ENCODE assay signal across 15 mouse cellular contexts in the genomic region with DNA sequence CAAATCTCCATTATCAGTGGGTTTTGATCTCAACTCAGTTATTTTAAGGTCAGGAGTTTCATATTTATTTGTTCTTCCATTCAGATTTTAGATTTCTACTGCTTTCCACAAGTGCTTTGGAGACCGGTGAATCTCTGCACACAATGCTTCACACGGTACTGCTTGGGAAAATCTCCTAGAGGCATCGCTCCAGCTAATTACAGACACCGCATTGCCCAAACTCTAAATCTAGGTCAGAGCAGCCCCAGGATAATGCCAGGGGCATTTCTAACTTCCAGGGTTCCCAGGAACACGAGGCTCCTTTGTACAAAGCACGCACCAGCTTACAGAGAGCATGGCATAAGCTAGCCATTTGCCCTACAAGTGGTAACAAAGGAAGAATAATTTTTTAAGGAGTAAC. TPM values are rescaled to one million over a fixed set of nuclear protein-coding genes. Genes with fewer than 3 reads are reported as not detected.
DNase-seq lines count a peak whose midpoint lies in the region; ATAC-seq lines count a peak whose summit lies in the region.
"Had no signal": no experiment of that assay in that cellular context is flagged by ENCODE, and none has a peak within 500 bp of the region (broad histone marks: within the 10 kb centered on the region; RNA-seq: fewer than 3 reads in every experiment).

No protein-coding gene starts in this region.

- H3K9ac ChIP-seq in hindbrain, embryonic 14.5 days = no peak overlapping the region
- H3K9ac ChIP-seq in liver, embryonic 12.5 days = no peak overlapping the region
- no peak overlapping the region for H3K9ac ChIP-seq in kidney, embryonic 15.5 days
- H3K9ac ChIP-seq: heart, embryonic 12.5 days; stomach, embryonic 15.5 days had no signal

- no peak overlapping the region for H3K4me3 ChIP-seq in hindbrain, embryonic 14.5 days (replicated peaks; ENCODE audit: low read length)
- H3K4me3 ChIP-seq in liver, embryonic 12.5 days = no peak overlapping the region
- no peak overlapping the region for H3K4me3 ChIP-seq in kidney, embryonic 15.5 days (replicated peaks)
- H3K4me3 ChIP-seq: heart, embryonic 12.5 days; megakaryocyte, embryonic 14.5 days; stomach, embryonic 15.5 days had no signal

- no peak for ATAC-seq in hindbrain, embryonic 14.5 days (ENCODE audit: low FRiP score)
- ATAC-seq in liver, embryonic 12.5 days = no peak
- ATAC-seq in kidney, embryonic 15.5 days (replicated peaks; ENCODE audit: low FRiP score) = no peak
- ATAC-seq: Patski had no signal

- WGBS in hindbrain, embryonic 14.5 days = 52% methylated on average over 6 of the region's 6 CpGs
- WGBS in liver, embryonic 12.5 days (ENCODE audit: insufficient replicate concordance) = 73% methylated on average over 6 of the region's 6 CpGs
- WGBS in kidney, embryonic 15.5 days = 51% methylated on average over 6 of the region's 6 CpGs

- H3K27me3 ChIP-seq in hindbrain, embryonic 14.5 days (ENCODE audit: control insufficient read depth, insufficient read depth, low read length) = no peaks in the 10 kb centered on the region
- peaks cover 25% of the 10 kb centered on the region for H3K27me3 ChIP-seq in liver, embryonic 12.5 days (replicated peaks)
- peaks cover 14% of the 10 kb centered on the region; the same call in 1 of the 2 replicates for H3K27me3 ChIP-seq in kidney, embryonic 15.5 days
- H3K27me3 ChIP-seq: Patski; stomach, embryonic 15.5 days had no signal

- peak; percentile 24 to 34 for DNase-seq in adrenal gland, postnatal 36 days
- no peak for DNase-seq in adrenal gland, adult 18-20 months (ENCODE audit: low spot score in 2 of 2)
- DNase-seq in MN1 (ENCODE audit: low spot score) = peak; percentile 9
- peak; percentile 48 to 63 for DNase-seq in cerebellum, postnatal 14 days
- DNase-seq in hindbrain, embryonic 14.5 days (ENCODE audit: low spot score) = no peak
- no peak for DNase-seq in ovary, postnatal 10 days (ENCODE audit: low spot score)
- DNase-seq: kidney, adult 18-20 months had no signal

- H3K4me1 ChIP-seq in hindbrain, embryonic 14.5 days (replicated peaks; ENCODE audit: control insufficient read depth, insufficient read depth, low read length) = peaks cover 26% of the 10 kb centered on the region
- H3K4me1 ChIP-seq in liver, embryonic 12.5 days = peaks cover 15% of the 10 kb centered on the region; the same call in 1 of the 2 replicates
- peaks cover 20% of the 10 kb centered on the region for H3K4me1 ChIP-seq in kidney, embryonic 15.5 days

- peak overlapping the region; percentile 24; the same call in 1 of the 2 replicates for H3K27ac ChIP-seq in hindbrain, embryonic 14.5 days
- H3K27ac ChIP-seq in liver, embryonic 12.5 days = no peak overlapping the region
- no peak overlapping the region for H3K27ac ChIP-seq in kidney, embryonic 15.5 days
- H3K27ac ChIP-seq: stomach, embryonic 15.5 days had no signal

- H3K9me3 ChIP-seq in hindbrain, embryonic 14.5 days (ENCODE audit: control insufficient read depth, low read length) = no peaks in the 10 kb centered on the region
- no peaks in the 10 kb centered on the region for H3K9me3 ChIP-seq in liver, embryonic 12.5 days (replicated peaks)
- peaks cover 5% of the 10 kb centered on the region; the same call in 1 of the 2 replicates for H3K9me3 ChIP-seq in kidney, embryonic 15.5 days (replicated peaks)
- H3K9me3 ChIP-seq: stomach, embryonic 15.5 days had no signal

- no peak overlapping the region for H3K4me2 ChIP-seq in hindbrain, embryonic 14.5 days (replicated peaks)
- no peak overlapping the region for H3K4me2 ChIP-seq in liver, embryonic 12.5 days
- H3K4me2 ChIP-seq in kidney, embryonic 15.5 days = no peak overlapping the region
- H3K4me2 ChIP-seq: heart, embryonic 12.5 days; liver, embryonic 11.5 days; stomach, embryonic 15.5 days had no signal

- no peaks in the 10 kb centered on the region for H3K36me3 ChIP-seq in hindbrain, embryonic 14.5 days (replicated peaks; ENCODE audit: control insufficient read depth, insufficient read depth)
- no peaks in the 10 kb centered on the region for H3K36me3 ChIP-seq in liver, embryonic 12.5 days
- no peaks in the 10 kb centered on the region for H3K36me3 ChIP-seq in kidney, embryonic 15.5 days
- H3K36me3 ChIP-seq: stomach, embryonic 15.5 days had no signal

RNA-seq across cellular contexts. Expression of a gene that starts 5.8 kb away (rescaled TPM):
- total RNA-seq in adrenal gland, postnatal 36 days (2021) = 10 to 100 TPM; 13.6 to 18.3 TPM
- 10 to 100 TPM; 14.8 to 16.5 TPM for total RNA-seq in adrenal gland, adult 18-20 months (2021)
- 6.7 and 7.7 TPM in 2 replicates for polyA plus RNA-seq in hindbrain, embryonic 14.5 days (2014; fragmentation: Nextera tagmentation; extraction: Ambion mirVana)
- 4.4 and 4.9 TPM in 2 replicates for polyA plus RNA-seq in liver, embryonic 12.5 days (2016; fragmentation: Nextera tagmentation; extraction: Ambion mirVana)
- 10.6 and 10.9 TPM in 2 replicates for polyA plus RNA-seq in kidney, embryonic 15.5 days (2015; fragmentation: Nextera tagmentation; extraction: Ambion mirVana)

RNA-seq across cellular contexts. Expression of a gene that starts 20.7 kb away (rescaled TPM):
- total RNA-seq in adrenal gland, postnatal 36 days (2021) = 1 to 10 TPM; 4.1 to 6.0 TPM
- total RNA-seq in adrenal gland, adult 18-20 months (2021) = 1 to 10 TPM; 5.1 to 5.3 TPM
- 0.76 and 1.3 TPM in 2 replicates for polyA plus RNA-seq in hindbrain, embryonic 14.5 days (2014; fragmentation: Nextera tagmentation; extraction: Ambion mirVana)
- polyA plus RNA-seq in liver, embryonic 12.5 days (2016; fragmentation: Nextera tagmentation; extraction: Ambion mirVana) = 2.4 and 3.1 TPM in 2 replicates
- 14.6 and 15.1 TPM in 2 replicates for polyA plus RNA-seq in kidney, embryonic 15.5 days (2015; fragmentation: Nextera tagmentation; extraction: Ambion mirVana)
- total RNA-seq: layer of hippocampus, postnatal 14 days had no signal
- polyA plus RNA-seq: Patski had no signal

Comparison
In these comparisons a context has a peak if more than half of its experiments do, and no peak if none do; other contexts are left out.
1. DNase-seq: peak in adrenal gland, postnatal 36 days (2 of 2), MN1 (single experiment) and cerebellum, postnatal 14 days (2 of 2); none in adrenal gland, adult 18-20 months (0 of 2), hindbrain, embryonic 14.5 days (single experiment) and ovary, postnatal 10 days (single experiment).